ENCODE assay signal across 17 mouse cellular contexts in the genomic region with DNA sequence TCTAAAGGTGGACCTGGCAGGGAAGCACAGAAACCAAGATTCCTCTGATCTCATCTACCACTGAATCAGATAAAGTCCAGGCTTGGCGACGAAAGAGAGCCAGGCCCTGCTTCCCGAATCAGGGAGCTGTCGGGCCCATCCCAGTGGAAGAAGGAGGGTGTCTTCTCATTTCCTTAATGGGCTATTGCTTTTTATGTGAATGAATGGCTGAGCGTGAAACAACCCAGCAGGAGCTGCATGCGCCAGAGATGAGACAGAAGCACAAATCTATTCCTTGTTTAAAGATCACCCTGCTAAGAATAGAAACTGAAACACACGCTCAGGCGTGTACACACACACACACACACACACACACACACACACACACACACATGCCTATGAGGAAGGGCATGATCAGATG. TPM values are rescaled to one million over a fixed set of nuclear protein-coding genes. Genes with fewer than 3 reads are reported as not detected.
DNase-seq lines count a peak whose midpoint lies in the region; ATAC-seq and TF ChIP-seq lines count a peak whose summit lies in the region.
"Had no signal": no experiment of that assay in that cellular context is flagged by ENCODE, and none has a peak within 500 bp of the region (broad histone marks: within the 10 kb centered on the region; RNA-seq: fewer than 3 reads in every experiment).

No protein-coding gene starts in this region.

- no peak overlapping the region for H3K27ac ChIP-seq in heart, embryonic 15.5 days
- no peak overlapping the region for H3K27ac ChIP-seq in lung, postnatal 0 days (ENCODE audit: low read length)
- no peak overlapping the region for H3K27ac ChIP-seq in neural tube, embryonic 15.5 days (replicated peaks)
- H3K27ac ChIP-seq: forebrain, embryonic 12.5 days; hindbrain, embryonic 15.5 days; limb, embryonic 12.5 days; liver, embryonic 14.5 days had no signal

- no peaks in the 10 kb centered on the region for H3K9me3 ChIP-seq in heart, embryonic 15.5 days (replicated peaks)
- no peaks in the 10 kb centered on the region for H3K9me3 ChIP-seq in lung, postnatal 0 days (ENCODE audit: low read length)
- H3K9me3 ChIP-seq in neural tube, embryonic 15.5 days (replicated peaks): no peaks in the 10 kb centered on the region
- H3K9me3 ChIP-seq: forebrain, embryonic 12.5 days; G1E; hindbrain, embryonic 15.5 days; limb, embryonic 12.5 days had no signal

- no peak for TF ChIP-seq EP300 in lung, postnatal 0 days (IDR thresholded peaks at IDR 0.05)

- H3K36me3 ChIP-seq in heart, embryonic 15.5 days: no peaks in the 10 kb centered on the region
- no peaks in the 10 kb centered on the region for H3K36me3 ChIP-seq in lung, postnatal 0 days (ENCODE audit: insufficient read depth, low read length)
- no peaks in the 10 kb centered on the region for H3K36me3 ChIP-seq in neural tube, embryonic 15.5 days
- H3K36me3 ChIP-seq: forebrain, embryonic 12.5 days; G1E; hindbrain, embryonic 15.5 days; limb, embryonic 12.5 days had no signal

- in situ Hi-C loops in Patski (cut with MboI; ENCODE audit: low pct_unique_long_range_greater_than_20kb): no loop called here

- no peak for ATAC-seq in heart, embryonic 15.5 days (replicated peaks; ENCODE audit: insufficient number of reproducible peaks, insufficient read depth, low FRiP score, low read depth)
- no peak for ATAC-seq in lung, postnatal 0 days
- ATAC-seq in Patski: peak; percentile 56
- no peak for ATAC-seq in neural tube, embryonic 15.5 days (ENCODE audit: low FRiP score)

- no peak for TF ChIP-seq CTCF in lung, postnatal 0 days (IDR thresholded peaks at IDR 0.05)
- TF ChIP-seq CTCF in Patski (IDR thresholded peaks at IDR 0.05): no peak

- peaks cover 7% of the 10 kb centered on the region; the same call in 1 of the 2 replicates for H3K4me1 ChIP-seq in heart, embryonic 15.5 days (replicated peaks)
- H3K4me1 ChIP-seq in lung, postnatal 0 days (ENCODE audit: insufficient read depth, low read depth, low read length): no peaks in the 10 kb centered on the region
- H3K4me1 ChIP-seq in neural tube, embryonic 15.5 days: peaks cover 12% of the 10 kb centered on the region
- H3K4me1 ChIP-seq: limb, embryonic 12.5 days; megakaryocyte, embryonic 14.5 days had no signal

- CTCF ChIA-PET in Patski (lab: Charles Lee): interaction anchor here (1.2 to 2.3 kb wide), 3 partner anchors 12 to 1083 kb away, joined by 3 to 5 read pairs (median 3); no protein-coding TSS in a partner anchor

- H3K4me2 ChIP-seq in heart, embryonic 15.5 days: peak overlapping the region; percentile 22; the same call in 1 of the 2 replicates
- H3K4me2 ChIP-seq in lung, postnatal 0 days (replicated peaks; ENCODE audit: low read depth, low read length): no peak overlapping the region
- peak overlapping the region; percentile 5; the same call in 1 of the 2 replicates for H3K4me2 ChIP-seq in neural tube, embryonic 15.5 days
- H3K4me2 ChIP-seq: forebrain, embryonic 12.5 days; hindbrain, embryonic 15.5 days; limb, embryonic 12.5 days had no signal

- no peaks in the 10 kb centered on the region for H3K27me3 ChIP-seq in heart, embryonic 15.5 days
- no peaks in the 10 kb centered on the region for H3K27me3 ChIP-seq in lung, postnatal 0 days (replicated peaks; ENCODE audit: insufficient read depth, low read length)
- no peaks in the 10 kb centered on the region for H3K27me3 ChIP-seq in Patski
- no peaks in the 10 kb centered on the region for H3K27me3 ChIP-seq in neural tube, embryonic 15.5 days (replicated peaks)
- H3K27me3 ChIP-seq: forebrain, embryonic 12.5 days; hindbrain, embryonic 15.5 days; limb, embryonic 12.5 days had no signal

- POLR2A ChIA-PET in Patski (lab: Charles Lee): interaction anchor here (0.6 to 0.7 kb wide), 2 partner anchors 17 to 83 kb away, joined by 4 to 9 read pairs; no protein-coding TSS in a partner anchor

- WGBS in heart, embryonic 15.5 days: 37% methylated on average over 8 of the region's 8 CpGs
- 54% methylated on average over 8 of the region's 8 CpGs for WGBS in lung, postnatal 0 days
- 7% methylated on average over 8 of the region's 8 CpGs for WGBS in neural tube, embryonic 15.5 days

- no peak for DNase-seq in heart, adult 11 months
- peak; percentile 30 for DNase-seq in lung, postnatal 0 days (ENCODE audit: low spot score)
- DNase-seq in lung, postnatal 10 days: no peak
- no peak for DNase-seq in Patski (ENCODE audit: low read depth, low spot score)
- DNase-seq in spleen, postnatal 36 days (ENCODE audit: low spot score in 2 of 2): no peak
- DNase-seq: heart, adult 18-20 months; kidney, adult 11 months; kidney, postnatal 36 days; thymus, adult 2 months had no signal

- no peak overlapping the region for H3K9ac ChIP-seq in heart, embryonic 15.5 days
- H3K9ac ChIP-seq in lung, postnatal 0 days (replicated peaks; ENCODE audit: low read depth): no peak overlapping the region
- H3K9ac ChIP-seq in neural tube, embryonic 15.5 days (replicated peaks): no peak overlapping the region
- H3K9ac ChIP-seq: forebrain, embryonic 12.5 days; hindbrain, embryonic 15.5 days; limb, embryonic 12.5 days; liver, embryonic 14.5 days had no signal

- no peak overlapping the region for H3K4me3 ChIP-seq in heart, embryonic 15.5 days
- no peak overlapping the region for H3K4me3 ChIP-seq in lung, postnatal 0 days (ENCODE audit: low read depth, low read length)
- H3K4me3 ChIP-seq in neural tube, embryonic 15.5 days (replicated peaks): no peak overlapping the region
- H3K4me3 ChIP-seq: forebrain, embryonic 12.5 days; hindbrain, embryonic 15.5 days; limb, embryonic 12.5 days; megakaryocyte, embryonic 14.5 days had no signal

RNA-seq across cellular contexts. Expression of a gene that starts 14.7 kb away (rescaled TPM):
- 44.1 and 44.6 TPM in 2 replicates for polyA plus RNA-seq in heart, embryonic 15.5 days (2015; fragmentation: Nextera tagmentation; extraction: Ambion mirVana)
- 77.7 and 83.6 TPM in 2 replicates for polyA plus RNA-seq in lung, postnatal 0 days (2015; fragmentation: Nextera tagmentation; extraction: Ambion mirVana)
- polyA plus RNA-seq in Patski (2021): 145 TPM
- 18.2 and 29.4 TPM in 2 replicates for polyA plus RNA-seq in neural tube, embryonic 15.5 days (2015; fragmentation: Nextera tagmentation; extraction: Ambion mirVana)
- polyA plus RNA-seq: G1E had no signal
